In the genomic region with DNA sequence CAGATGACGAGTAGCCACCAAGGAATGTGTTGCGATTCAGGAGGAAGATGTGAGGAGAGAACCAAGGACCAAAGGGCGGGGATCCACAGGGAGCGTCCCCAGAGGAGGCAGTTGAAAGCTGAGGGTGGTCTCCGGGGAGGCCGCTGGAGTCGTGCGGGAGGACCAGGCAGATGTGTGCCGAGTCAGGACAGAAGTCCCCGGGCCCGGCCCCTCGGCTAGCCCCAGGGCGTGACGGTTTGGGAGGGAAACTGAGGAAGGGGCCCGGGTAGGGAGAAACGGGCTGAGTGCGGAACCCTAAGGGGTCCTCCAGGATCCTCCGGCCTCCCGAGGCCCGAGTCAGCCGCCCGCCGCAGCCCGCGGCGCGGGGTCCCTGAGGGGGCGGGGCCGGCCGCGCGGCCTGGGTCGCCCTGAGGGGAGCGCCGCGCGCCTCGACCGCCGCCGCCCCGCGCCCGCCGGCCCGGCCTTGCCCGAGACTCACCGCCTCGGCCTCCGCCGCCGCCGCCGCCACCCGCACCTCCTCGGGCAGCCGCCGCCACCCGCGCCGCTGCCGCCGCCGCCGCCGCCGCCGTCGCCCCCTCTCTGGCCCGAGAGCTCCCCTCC, we compare ENCODE assay signal across 7 mouse cellular contexts. TPM values are rescaled to one million over a fixed set of nuclear protein-coding genes. Genes with fewer than 3 reads are reported as not detected.
DNase-seq lines count a peak whose midpoint lies in the region; TF ChIP-seq lines count a peak whose summit lies in the region.

No protein-coding gene starts in this region.

- peaks cover 7% of the 10 kb centered on the region for H3K4me1 ChIP-seq in testis, adult 2 months (ENCODE audit: control insufficient read depth, insufficient read depth, low read length)

- H3K27me3 ChIP-seq in testis, adult 2 months (ENCODE audit: control insufficient read depth, insufficient read depth, low read length): no peaks in the 10 kb centered on the region

- H3K27ac ChIP-seq in gastrocnemius, adult 2 months: peak overlapping the region; percentile 89
- H3K27ac ChIP-seq in testis, adult 2 months (ENCODE audit: control insufficient read depth, insufficient read depth, low read depth, low read length): peak overlapping the region; percentile 92

- TF ChIP-seq CTCF in gastrocnemius, adult 2 months (IDR thresholded peaks at IDR 0.05): no peak
- TF ChIP-seq CTCF in testis, adult 2 months (IDR thresholded peaks at IDR 0.05; ENCODE audit: control insufficient read depth, insufficient read depth, insufficient replicate concordance, low read depth, low read length): no peak

- TF ChIP-seq POLR2A in testis, adult 2 months (IDR thresholded peaks at IDR 0.05; ENCODE audit: control insufficient read depth, low read depth, low read length): no peak

- intact Hi-C loops in gastrocnemius, adult 2 months (cut with DNase I): no loop called here

- no peaks in the 10 kb centered on the region for H3K36me3 ChIP-seq in testis, adult 2 months (ENCODE audit: control insufficient read depth, insufficient read depth, low read length)

- peak overlapping the region; percentile 90 for H3K4me3 ChIP-seq in gastrocnemius, adult 2 months
- H3K4me3 ChIP-seq in testis, adult 2 months (ENCODE audit: control insufficient read depth, low read depth, low read length): peak overlapping the region; percentile 96

- peak; percentile 41 for DNase-seq in right cerebral cortex, postnatal 4 days
- no peak for DNase-seq in right cerebral cortex, postnatal 36 days (ENCODE audit: low spot score in 2 of 2)
- peak; percentile 52 for DNase-seq in cerebellum, adult 8-10 months
- peak; percentile 49 for DNase-seq in gastrocnemius, adult 2 months
- peak; percentile 15 to 31 for DNase-seq in kidney, adult 8-10 months
- DNase-seq in lung, postnatal 10 days: peak; percentile 36

RNA-seq across cellular contexts. Expression of a gene that starts 1.5 kb away (rescaled TPM):
- 1 to 10 TPM; 2.1 to 2.4 TPM for total RNA-seq in gastrocnemius, adult 2 months (2021)
- 7.8 and 8.8 TPM in 2 replicates for polyA plus RNA-seq in testis, adult 2 months (2012; rRNA removed)

RNA-seq across cellular contexts. Expression of a gene that starts 16.0 kb away (rescaled TPM):
- total RNA-seq in gastrocnemius, adult 2 months (2021): under 1 TPM; 0.14 to 0.18 TPM
- 1.1 TPM in 2 replicates for polyA plus RNA-seq in testis, adult 2 months (2012; rRNA removed)

RNA-seq across cellular contexts. Expression of a gene that starts 43.0 kb away (rescaled TPM):
- total RNA-seq in gastrocnemius, adult 2 months (2021): 10 to 100 TPM; 31.0 to 35.0 TPM
- polyA plus RNA-seq in testis, adult 2 months (2012; rRNA removed): 84.1 and 97.0 TPM in 2 replicates

RNA-seq across cellular contexts. Expression of a gene that starts 43.3 kb away (rescaled TPM):
- 10 to 100 TPM; 22.1 to 28.3 TPM for total RNA-seq in gastrocnemius, adult 2 months (2021)
- 129 and 135 TPM in 2 replicates for polyA plus RNA-seq in testis, adult 2 months (2012; rRNA removed)

RNA-seq across cellular contexts. Expression of a gene that starts 55.7 kb away (rescaled TPM):
- total RNA-seq in gastrocnemius, adult 2 months (2021): 10 to 100 TPM; 10.0 to 36.7 TPM
- polyA plus RNA-seq in testis, adult 2 months (2012; rRNA removed): 3.8 and 4.9 TPM in 2 replicates

Comparison
In these comparisons a context has a peak if more than half of its experiments do, and no peak if none do; other contexts are left out.
1. DNase-seq: peak in right cerebral cortex, postnatal 4 days (single experiment), cerebellum, adult 8-10 months (single experiment), gastrocnemius, adult 2 months (single experiment), kidney, adult 8-10 months (2 of 2) and lung, postnatal 10 days (single experiment); none in right cerebral cortex, postnatal 36 days (0 of 2).